Mouse (Mus musculus) testis, adult 2 months (tissue): ENCODE data around the gene Tmem220.

Source experiments
- CTCF ChIP-seq: fragments of 200-500 bp; IDR thresholded peaks from 2 replicates; pipeline ENCODE4 v1.5.1; 2012; ENCODE audit warnings: low read depth, mild to moderate bottlenecking, inconsistent platforms, low read length, moderate library complexity; ENCODE audit not compliant: control insufficient read depth, insufficient read depth, insufficient replicate concordance
- POLR2A ChIP-seq: fragments of 200-500 bp; IDR thresholded peaks from 2 replicates; pipeline ENCODE4 v1.6.1; 2012; ENCODE audit warnings: low read depth, mild to moderate bottlenecking, inconsistent platforms, low read length, moderate library complexity; ENCODE audit not compliant: control insufficient read depth

DNA sequence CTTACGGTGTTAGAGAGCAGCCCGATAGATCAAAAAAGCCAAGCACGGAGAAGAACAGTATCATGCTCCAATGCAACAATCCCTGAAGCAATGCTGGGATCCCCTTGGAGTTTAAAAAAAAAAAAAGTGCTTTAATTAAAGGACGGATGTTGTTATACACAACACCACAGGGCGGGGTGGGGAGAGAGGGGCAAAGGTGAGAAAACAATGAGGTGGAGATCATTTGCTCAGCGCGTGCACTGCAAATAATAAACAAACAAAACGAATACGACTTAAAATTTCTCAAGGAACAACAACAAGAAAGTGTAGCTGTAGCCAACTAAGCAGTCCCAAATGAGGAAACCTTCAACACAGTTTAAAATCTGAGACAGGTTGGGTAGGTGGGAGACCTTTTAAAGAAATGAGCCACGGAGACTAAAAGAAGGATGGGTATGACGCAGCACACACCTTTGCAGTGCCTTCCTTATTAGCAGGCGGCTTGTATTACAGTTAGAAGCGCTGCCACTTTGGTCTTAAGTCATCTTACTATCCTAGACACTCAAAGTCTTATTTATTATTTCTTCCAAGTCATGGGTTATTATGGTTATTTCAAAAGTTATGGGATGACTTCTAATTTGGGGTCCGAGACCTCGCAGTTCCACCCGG, 26.8 kb downstream of the Tmem220 start:
- no peak for TF ChIP-seq POLR2A
- no peak for TF ChIP-seq CTCF
